Mouse (Mus musculus) heart, adult 11 months (tissue): ENCODE results near the gene Pramef20.
"Not testable (repeated sequence)": the region's sequence is repeated elsewhere in the genome, so short reads cannot be mapped to it uniquely, and the experiment has no call there.

Source experiments
- DNase-seq: peaks from one replicate; pipeline ENCODE4 v3.0.0; 2022

Pramef20 gene

DNA sequence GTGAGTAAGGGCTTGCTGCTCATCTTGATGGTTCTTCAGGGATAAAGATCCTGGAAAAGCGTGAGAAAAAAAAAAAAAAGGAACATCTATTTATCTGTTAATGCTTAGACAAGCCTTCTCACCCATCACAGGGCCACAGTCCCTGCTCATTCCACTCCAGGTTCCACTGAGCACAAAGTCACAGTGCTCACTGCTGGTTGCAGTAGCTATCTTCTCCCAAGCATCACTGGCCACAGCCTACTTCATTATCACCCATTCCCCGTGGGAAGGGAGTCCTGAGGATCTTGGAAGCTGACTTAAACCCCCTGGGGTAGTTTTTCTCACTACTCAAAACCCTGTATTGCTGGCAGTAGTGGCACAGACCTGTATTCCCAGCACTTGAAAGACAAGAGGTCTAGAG is at the start of gene Pramef20:
Gene Pramef20, minus strand, starts transcription at position 23 of the 400 bp plus-strand sequence.
- DNase-seq = peak; percentile 54

- no peak for DNase-seq
Measured at GRCm38 (mm10) chr4:144424590-144424989, 46.9 kb upstream of the Pramef20 start.

- DNase-seq = no peak
Measured at GRCm38 (mm10) chr4:144420644-144421043, 42.9 kb upstream of the Pramef20 start.

DNA sequence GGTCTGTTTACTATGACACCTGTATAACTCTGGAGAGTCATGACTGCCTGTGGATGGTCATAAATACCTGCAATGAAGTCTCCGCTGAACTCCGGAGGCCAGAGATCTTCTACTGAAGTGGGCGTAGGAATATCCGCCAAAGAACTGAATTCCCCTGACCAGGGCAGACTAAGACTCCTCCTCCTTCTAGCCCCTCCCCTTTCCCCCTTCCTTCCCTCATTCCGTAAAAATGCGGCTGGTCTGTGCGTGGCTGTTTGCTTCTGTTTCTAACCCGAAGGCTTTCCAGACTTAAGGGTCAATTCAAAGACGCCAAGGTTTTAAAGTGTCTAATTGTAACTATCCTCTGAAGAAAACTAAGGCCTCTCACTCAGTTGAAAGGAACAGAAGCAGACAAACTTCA is 30.6 kb upstream of the Pramef20 start, which contains the start of gene Pramef12:
Gene Pramef12, minus strand, starts transcription at position 175 of the 400 bp plus-strand sequence.
- no peak for DNase-seq

DNA sequence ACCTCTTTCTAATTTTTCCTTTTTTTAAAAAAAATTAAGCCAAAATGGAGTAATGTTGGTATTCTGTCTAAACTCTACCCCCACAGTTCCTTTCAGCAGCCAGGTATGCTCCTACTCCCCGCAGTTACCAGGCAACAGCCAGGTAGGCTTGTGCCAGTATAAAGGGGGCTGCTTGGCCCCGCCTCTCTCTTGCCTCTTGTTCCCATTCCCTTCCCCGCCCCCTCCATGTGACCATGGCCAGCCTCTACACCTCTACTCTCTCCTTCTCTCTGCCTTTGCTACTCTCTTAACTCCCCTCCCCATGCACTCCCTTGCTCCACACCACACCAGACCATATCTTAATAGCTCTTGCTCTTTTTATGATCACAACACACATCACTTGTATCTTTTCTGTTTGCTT is 28.5 kb upstream of the Pramef20 start:
- peak; percentile 63 for DNase-seq

GRCm38 (mm10) chr4:144404456-144405086 is 26.8 kb upstream of the Pramef20 start:
- peak; percentile 73 for DNase-seq

DNA sequence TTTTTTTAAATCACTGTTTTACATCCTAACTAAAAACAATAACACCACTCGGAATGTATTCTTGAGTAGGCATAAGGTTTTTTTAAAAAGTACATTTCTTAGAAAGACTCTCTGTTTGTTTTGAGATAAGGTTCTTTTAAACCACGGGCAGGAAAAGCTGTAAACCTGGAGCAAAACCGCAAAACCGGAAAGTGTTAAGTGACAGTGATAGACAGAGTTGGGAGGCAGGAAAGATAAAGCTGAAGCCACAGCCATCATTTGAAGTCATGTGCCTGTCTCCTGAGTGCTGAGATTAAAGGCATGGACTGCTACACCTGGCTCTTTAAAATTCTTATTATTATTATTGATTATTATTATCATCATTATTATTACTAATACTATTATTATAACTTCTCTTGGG is 25.0 kb upstream of the Pramef20 start:
- no peak for DNase-seq

GRCm38 (mm10) chr4:144396316-144396715 is 18.6 kb upstream of the Pramef20 start:
- DNase-seq = peak; percentile 65

DNA sequence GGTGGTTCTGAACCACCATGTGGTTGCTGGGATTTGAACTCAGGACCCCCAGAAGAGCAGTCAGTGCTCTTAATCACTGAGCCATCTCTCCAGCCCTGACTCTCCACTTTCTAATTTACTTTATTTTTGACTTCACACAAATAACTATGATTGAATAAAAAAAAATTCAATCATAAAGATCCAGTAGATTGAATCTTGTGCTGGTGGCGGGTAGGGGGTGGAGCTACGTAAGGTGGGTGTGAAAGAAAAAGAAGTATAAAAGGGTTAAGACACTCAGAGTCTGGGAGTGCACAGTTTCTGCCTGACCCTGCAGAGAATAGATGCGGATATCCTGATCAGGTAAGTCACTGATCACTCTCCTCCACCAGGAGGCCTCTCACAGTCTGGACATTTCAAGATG is 20.1 kb downstream of the Pramef20 start, which contains the start of gene Gm13119:
Gene Gm13119, plus strand, starts transcription at position 301 of the 400 bp plus-strand sequence.
- peak; percentile 24 for DNase-seq

GRCm38 (mm10) chr4:144335856-144336255 is 41.9 kb downstream of the Pramef20 start:
- not testable (repeated sequence) for DNase-seq

DNA sequence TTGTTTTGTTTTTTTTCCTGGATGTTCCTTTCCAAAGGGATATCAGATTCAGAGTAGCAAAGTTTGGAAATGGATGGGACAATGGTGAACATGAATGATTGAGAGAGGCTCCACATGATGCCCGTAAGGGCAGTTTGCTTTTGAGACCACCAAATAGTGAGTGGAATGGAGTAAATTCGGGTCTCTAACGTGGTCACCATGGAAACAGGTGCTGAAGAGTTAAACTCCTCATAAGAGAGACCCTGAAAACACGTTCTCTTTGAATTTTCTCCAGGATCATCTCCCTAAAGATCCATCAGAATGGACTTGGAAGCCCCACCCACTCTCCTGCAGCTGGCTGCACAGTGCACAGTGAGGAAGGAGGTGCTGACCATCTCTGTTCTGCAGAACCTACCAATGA is 47.8 kb downstream of the Pramef20 start, which contains the start of gene Gm13128:
Gene Gm13128, plus strand, starts transcription at position 301 of the 400 bp plus-strand sequence.
- DNase-seq = not testable (repeated sequence)
